Mouse (Mus musculus) megakaryocyte, adult 5-6 weeks (primary cell): ENCODE results near the gene Pcbp3. TPM values are rescaled to one million over a fixed set of nuclear protein-coding genes. Genes with fewer than 3 reads are reported as not detected.

Source experiments
- ATAC-seq: 2 replicates; pipeline ENCODE4 v1.8.0; 2016; ENCODE audit warnings: mild to moderate bottlenecking, inconsistent platforms; ENCODE audit not compliant: poor library complexity, severe bottlenecking
- total RNA-seq, 2 experiments: library from RNA; stranded (forward) in 1 of 2; stranded (reverse) in 1 of 2; fragments of 153-499, 151-499 nt in 1 of 2; fragments of 221-1000, 200-1000 nt in 1 of 2; gene quantifications; 2 replicates each; pipeline versions ENCODE4 v1.2.3 to v1.2.4; 2015 to 2017

Pcbp3 gene
- total RNA-seq, 2 experiments from 2014 or later, result 4.4 to 6.2 TPM

- ATAC-seq, result no peak
Measured at GRCm38 (mm10) chr10:76736764-76737163, 224.9 kb downstream of the Pcbp3 start.

- peak; percentile 74 for ATAC-seq
Measured at GRCm38 (mm10) chr10:76734979-76735378, 226.7 kb downstream of the Pcbp3 start.

GRCm38 (mm10) chr10:76733677-76734068 is 228.0 kb downstream of the Pcbp3 start:
- no peak for ATAC-seq

- no peak for ATAC-seq
Measured at GRCm38 (mm10) chr10:76732881-76733676, 228.6 kb downstream of the Pcbp3 start.

GRCm38 (mm10) chr10:76732391-76732790 is 229.3 kb downstream of the Pcbp3 start:
- ATAC-seq, result no peak

- no peak for ATAC-seq
Measured at GRCm38 (mm10) chr10:76731621-76732239, 230.0 kb downstream of the Pcbp3 start.

GRCm38 (mm10) chr10:76729631-76730620 is 231.8 kb downstream of the Pcbp3 start:
- ATAC-seq, result no peak

- no peak for ATAC-seq
Measured at GRCm38 (mm10) chr10:76728369-76728768, 233.3 kb downstream of the Pcbp3 start.

- no peak for ATAC-seq
Measured at GRCm38 (mm10) chr10:76727301-76727700, 234.4 kb downstream of the Pcbp3 start.

- no peak for ATAC-seq
Measured at GRCm38 (mm10) chr10:76726866-76727265, 234.8 kb downstream of the Pcbp3 start.

GRCm38 (mm10) chr10:76725682-76726285 is 235.9 kb downstream of the Pcbp3 start, which contains the start of gene Col6a1:
Col6a1 (minus strand) TSS chr10:76726168.
- ATAC-seq, result no peak

- no peak for ATAC-seq
Measured at GRCm38 (mm10) chr10:76725097-76725496, 236.6 kb downstream of the Pcbp3 start.

- no peak for ATAC-seq
Measured at GRCm38 (mm10) chr10:76724231-76724736, 237.4 kb downstream of the Pcbp3 start.

- no peak for ATAC-seq
Measured at GRCm38 (mm10) chr10:76722751-76723450, 238.8 kb downstream of the Pcbp3 start.

GRCm38 (mm10) chr10:76721746-76722145 is 239.9 kb downstream of the Pcbp3 start:
- ATAC-seq, result no peak

GRCm38 (mm10) chr10:76721216-76721615 is 240.5 kb downstream of the Pcbp3 start:
- ATAC-seq, result no peak

- ATAC-seq, result no peak
Measured at GRCm38 (mm10) chr10:76717631-76718030, 244.1 kb downstream of the Pcbp3 start.

GRCm38 (mm10) chr10:76717026-76717425 is 244.7 kb downstream of the Pcbp3 start:
- no peak for ATAC-seq

- no peak for ATAC-seq
Measured at GRCm38 (mm10) chr10:76714303-76714702, 247.4 kb downstream of the Pcbp3 start.

- no peak for ATAC-seq
Measured at GRCm38 (mm10) chr10:76712500-76712899, 249.2 kb downstream of the Pcbp3 start.
